Mouse (Mus musculus): ENCODE results near the gene Ccr6. TPM values are rescaled to one million over a fixed set of nuclear protein-coding genes. Genes with fewer than 3 reads are reported as not detected.

Ccr6 gene
- 0.24 and 3.6 TPM in 2 replicates for polyA plus RNA-seq (2012; ENCODE audit: low replicate concordance)

GRCm38 (mm10) chr17:8235743-8236142, at the start of gene Ccr6:
Gene Ccr6 (plus strand): TSS chr17:8236043.

GRCm38 (mm10) chr17:8282821-8283525, 47.1 kb downstream of the Ccr6 start, which contains the start of gene Mpc1:
Gene Mpc1 (plus strand): TSS chr17:8282904.

Other genes starting within 250 kb of the Ccr6 start
- gene Gm49673, start 88.3 kb upstream of the Ccr6 start, polyA plus RNA-seq (2012; ENCODE audit: low replicate concordance) = 0.46 TPM in 1 of 2 replicates, not detected in the other
- gene Rnaset2a, start 87.9 kb upstream of the Ccr6 start, polyA plus RNA-seq (2012; ENCODE audit: low replicate concordance) = 28.1 and 39.2 TPM in 2 replicates
- gene Fgfr1op, start 70.5 kb upstream of the Ccr6 start, polyA plus RNA-seq (2012; ENCODE audit: low replicate concordance) = 2.4 and 15.9 TPM in 2 replicates
- 8.3 and 24.1 TPM in 2 replicates for gene Mpc1, start 46.9 kb downstream of the Ccr6 start, polyA plus RNA-seq (2012; ENCODE audit: low replicate concordance)
- gene Sft2d1, start 75.1 kb downstream of the Ccr6 start, polyA plus RNA-seq (2012; ENCODE audit: low replicate concordance) = 53.5 and 227 TPM in 2 replicates
- gene Prr18, start 101.4 kb downstream of the Ccr6 start, polyA plus RNA-seq (2012; ENCODE audit: low replicate concordance) = 0.69 and 1.7 TPM in 2 replicates
- gene T2, start 119.9 kb downstream of the Ccr6 start, polyA plus RNA-seq (2012; ENCODE audit: low replicate concordance) = not detected in 2 replicates
- not detected in 2 replicates for gene T, start 198.4 kb downstream of the Ccr6 start, polyA plus RNA-seq (2012; ENCODE audit: low replicate concordance)

Measured in leukemia stem cell, adult 10-12 weeks (primary cell).